Mouse (Mus musculus) heart, adult 18-20 months (tissue): ENCODE results near the gene Lmna. TPM values are rescaled to one million over a fixed set of nuclear protein-coding genes. Genes with fewer than 3 reads are reported as not detected.

Source experiments
- DNase-seq, 2 experiments: peaks; one replicate each; pipeline ENCODE4 v3.0.0; 2021 to 2022; ENCODE audit warnings: mixed read lengths in 1 of 2
- total RNA-seq, 2 experiments: library from RNA; stranded (reverse); gene quantifications; 2 replicates each; pipeline ENCODE4 v1.2.3; 2021

The Lmna gene
- total RNA-seq, 2 experiments from 2014 or later = 113 to 129 TPM

- DNase-seq = peak; percentile 78 to 85
Observed at GRCm38 (mm10) chr3:88521803-88522331, 12.1 kb upstream of the Lmna start.

- no peak for DNase-seq
Observed at GRCm38 (mm10) chr3:88521156-88521555, 11.4 kb upstream of the Lmna start.

- DNase-seq = no peak
Observed at GRCm38 (mm10) chr3:88520078-88520477, 10.3 kb upstream of the Lmna start.

GRCm38 (mm10) chr3:88518411-88518810 lies 8.7 kb upstream of the Lmna start:
- DNase-seq = no peak

GRCm38 (mm10) chr3:88516407-88516806 lies 6.7 kb upstream of the Lmna start:
- DNase-seq = no peak

GRCm38 (mm10) chr3:88515095-88515386 lies 5.3 kb upstream of the Lmna start:
- DNase-seq = no peak

GRCm38 (mm10) chr3:88514231-88515094 lies 4.7 kb upstream of the Lmna start:
- no peak for DNase-seq

GRCm38 (mm10) chr3:88513546-88514115 lies 3.9 kb upstream of the Lmna start:
- no peak for DNase-seq

- DNase-seq = no peak
Observed at GRCm38 (mm10) chr3:88512896-88513545, 3.3 kb upstream of the Lmna start.

- DNase-seq = no peak
Observed at GRCm38 (mm10) chr3:88512141-88512895, 2.6 kb upstream of the Lmna start.

GRCm38 (mm10) chr3:88511559-88511958 lies 1.8 kb upstream of the Lmna start:
- no peak for DNase-seq

GRCm38 (mm10) chr3:88510421-88511289 lies 899 bp upstream of the Lmna start:
- DNase-seq = no peak

- no peak for DNase-seq
Observed at GRCm38 (mm10) chr3:88509250-88509649, 506 bp downstream of the Lmna start.

GRCm38 (mm10) chr3:88505765-88506164 lies 4.0 kb downstream of the Lmna start:
- no peak for DNase-seq

GRCm38 (mm10) chr3:88505081-88505480 lies 4.7 kb downstream of the Lmna start:
- no peak for DNase-seq

- DNase-seq = no peak
Observed at GRCm38 (mm10) chr3:88503881-88504746, 5.6 kb downstream of the Lmna start.

- DNase-seq = peak in 1 of 2 experiments; percentile 75
Observed at GRCm38 (mm10) chr3:88503505-88503863, 6.3 kb downstream of the Lmna start.

GRCm38 (mm10) chr3:88502641-88503504 lies 6.9 kb downstream of the Lmna start:
- DNase-seq = peak; percentile 95 to 96

- DNase-seq = peak in 1 of 2 experiments; percentile 78
Observed at GRCm38 (mm10) chr3:88502031-88502571, 7.7 kb downstream of the Lmna start.
